8 mouse cellular contexts compared by ENCODE assay signal in the genomic region with DNA sequence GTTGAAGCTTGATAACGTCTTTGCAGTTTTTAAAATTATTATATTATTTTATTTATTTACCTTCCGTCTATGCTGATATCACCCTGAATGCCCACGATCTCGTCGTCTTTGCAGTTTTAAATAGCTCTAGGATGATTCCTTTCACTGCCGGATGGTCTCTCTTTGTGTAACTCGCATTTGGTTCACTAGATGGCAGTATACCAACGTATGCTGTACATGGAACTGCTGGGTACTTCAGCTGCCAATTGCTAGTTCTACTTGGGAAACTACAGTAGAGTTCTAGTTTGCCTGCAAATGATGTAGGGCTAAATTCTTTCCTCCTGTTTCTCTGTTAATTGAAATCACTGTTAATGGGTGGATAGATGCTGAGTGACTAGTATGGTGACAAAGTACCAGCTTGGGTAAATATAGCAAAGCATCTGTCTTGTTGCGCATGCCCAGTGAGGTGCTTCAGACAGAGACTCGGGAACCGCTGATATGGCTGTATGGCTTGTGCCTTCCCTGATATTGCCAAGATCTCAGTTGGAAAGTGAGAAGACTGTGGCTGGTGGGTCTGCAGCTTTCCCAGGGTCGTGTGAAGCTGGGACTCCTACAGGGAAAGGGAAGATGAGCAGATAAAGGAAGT. TPM values are rescaled to one million over a fixed set of nuclear protein-coding genes. Genes with fewer than 3 reads are reported as not detected.
A peak's percentile ranks its signal among the peaks of the same experiment; 100 is the strongest.
DNase-seq lines count a peak whose midpoint lies in the region; TF ChIP-seq lines count a peak whose summit lies in the region.
"Had no signal": no experiment of that assay in that cellular context is flagged by ENCODE, and none has a peak within 500 bp of the region (broad histone marks: within the 10 kb centered on the region; RNA-seq: fewer than 3 reads in every experiment).

No protein-coding gene starts in this region.

- H3K27me3 ChIP-seq in E14TG2a.4 (ENCODE audit: insufficient read depth, low read length) = no peaks in the 10 kb centered on the region

- no peak overlapping the region for H3K27ac ChIP-seq in gastrocnemius, adult 2 months
- H3K27ac ChIP-seq: limb, embryonic 12.5 days had no signal

- DNase-seq in B cell, adult 2 months = peak; percentile 53 to 63
- peak; percentile 44 for DNase-seq in cerebellum, adult 9-11 months
- DNase-seq in gastrocnemius, adult 2 months = peak; percentile 54
- DNase-seq in kidney, postnatal 14 days = peak; percentile 80
- no peak for DNase-seq in lung, adult 2 months
- DNase-seq in right cerebral cortex, postnatal 36 days (ENCODE audit: low spot score in 2 of 2) = peak; percentile 54 to 61

- WGBS in lung, adult 2 months = 27% methylated on average over 12 of the region's 12 CpGs

- H3K4me3 ChIP-seq in E14TG2a.4 (replicated peaks; ENCODE audit: low read length) = no peak overlapping the region
- no peak overlapping the region for H3K4me3 ChIP-seq in gastrocnemius, adult 2 months
- H3K4me3 ChIP-seq in lung, adult 2 months (replicated peaks; ENCODE audit: extremely low read depth, low read depth, low read length) = no peak overlapping the region
- H3K4me3 ChIP-seq: limb, embryonic 12.5 days had no signal

- no peak for TF ChIP-seq POLR2A in lung, adult 2 months (IDR thresholded peaks at IDR 0.05; ENCODE audit: borderline replicate concordance, extremely low read depth, low read depth, low read length)

- H3K4me1 ChIP-seq in E14TG2a.4 (replicated peaks; ENCODE audit: low read depth, low read length) = peaks cover 10% of the 10 kb centered on the region
- H3K4me1 ChIP-seq in lung, adult 2 months (ENCODE audit: control insufficient read depth, insufficient read depth, low read length) = peaks cover 2% of the 10 kb centered on the region; the same call in 1 of the 2 replicates
- H3K4me1 ChIP-seq: limb, embryonic 12.5 days had no signal

- TF ChIP-seq CTCF in E14TG2a.4 (conservative IDR thresholded peaks at IDR 0.05; ENCODE audit: low read length) = peak; percentile 62
- TF ChIP-seq CTCF in gastrocnemius, adult 2 months (IDR thresholded peaks at IDR 0.05) = peak; percentile 90
- TF ChIP-seq CTCF in lung, adult 2 months (IDR thresholded peaks at IDR 0.05; ENCODE audit: insufficient read depth, low read length) = peak; percentile 46; the same call in 1 of the 2 replicates

- peaks cover 3% of the 10 kb centered on the region; the same call in 1 of the 2 replicates for H3K9me3 ChIP-seq in E14TG2a.4 (ENCODE audit: low read length)
- H3K9me3 ChIP-seq: limb, embryonic 12.5 days had no signal

- H3K36me3 ChIP-seq in E14TG2a.4 (ENCODE audit: insufficient read depth, low read length) = peaks cover 11% of the 10 kb centered on the region

- intact Hi-C loops in gastrocnemius, adult 2 months (cut with DNase I) = no loop called here

RNA-seq across cellular contexts. Expression of a gene that starts 22.6 kb away (rescaled TPM):
- 1 to 10 TPM; 4.5 to 7.6 TPM for total RNA-seq in gastrocnemius, adult 2 months (2021)
- polyA plus RNA-seq in lung, adult 2 months (2012; rRNA removed) = 12.9 and 21.4 TPM in 2 replicates

RNA-seq across cellular contexts. Expression of a gene that starts 49.2 kb away (rescaled TPM):
- not detected for total RNA-seq in gastrocnemius, adult 2 months (2021)
- polyA plus RNA-seq in lung, adult 2 months (2012; rRNA removed) = 0.18 and 0.73 TPM in 2 replicates
- polyA plus RNA-seq: limb, embryonic 12.5 days had no signal

RNA-seq across cellular contexts. Expression of a gene that starts 54.9 kb away (rescaled TPM):
- under 1 TPM; 0.33 to 0.45 TPM for total RNA-seq in gastrocnemius, adult 2 months (2021)
- polyA plus RNA-seq in lung, adult 2 months (2012; rRNA removed) = 0.38 and 0.84 TPM in 2 replicates
